Mouse (Mus musculus): Measurements from ENCODE around the gene Ncapg.

Gene Ncapg

DNA sequence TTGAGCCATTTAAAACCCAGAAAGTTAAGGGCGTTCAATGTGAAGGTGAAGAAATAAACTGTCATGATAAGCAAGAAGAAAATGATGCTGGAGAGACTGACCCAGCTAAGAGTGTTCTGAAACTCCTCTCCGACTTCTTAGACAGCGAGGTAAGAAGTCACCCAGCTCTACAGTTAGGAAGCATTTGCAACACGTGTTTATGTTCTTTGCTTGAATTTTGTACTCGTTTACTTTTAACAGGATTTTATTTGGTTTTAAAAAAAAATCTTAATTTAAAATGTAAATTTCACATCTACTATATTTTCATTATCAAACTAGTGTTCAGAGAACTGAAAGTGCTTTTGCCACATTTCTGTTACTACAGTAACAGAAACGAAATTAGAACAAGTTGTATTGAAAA, 22.0 kb downstream of the Ncapg start:
- no peak for DNase-seq (ENCODE audit: low spot score)

DNA sequence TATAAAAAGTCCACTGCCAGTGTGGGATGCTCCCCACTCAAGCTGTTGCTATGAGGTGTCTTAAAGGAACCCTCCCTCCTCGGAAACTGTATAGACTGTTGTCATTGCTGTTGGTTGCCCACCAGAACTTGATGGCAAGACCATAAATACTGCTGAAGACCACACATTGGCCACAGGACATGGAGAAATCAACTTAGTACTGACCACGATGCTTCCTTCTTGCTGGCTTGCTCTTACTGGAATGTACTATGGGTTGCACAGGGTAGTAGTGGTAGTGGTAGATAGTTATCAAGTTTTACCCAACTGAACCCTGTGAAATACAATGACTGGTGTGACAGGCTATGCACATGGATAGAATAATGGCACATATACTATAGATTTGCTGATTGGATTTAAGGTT, 37.1 kb downstream of the Ncapg start:
- DNase-seq (ENCODE audit: low spot score), result no peak

DNA sequence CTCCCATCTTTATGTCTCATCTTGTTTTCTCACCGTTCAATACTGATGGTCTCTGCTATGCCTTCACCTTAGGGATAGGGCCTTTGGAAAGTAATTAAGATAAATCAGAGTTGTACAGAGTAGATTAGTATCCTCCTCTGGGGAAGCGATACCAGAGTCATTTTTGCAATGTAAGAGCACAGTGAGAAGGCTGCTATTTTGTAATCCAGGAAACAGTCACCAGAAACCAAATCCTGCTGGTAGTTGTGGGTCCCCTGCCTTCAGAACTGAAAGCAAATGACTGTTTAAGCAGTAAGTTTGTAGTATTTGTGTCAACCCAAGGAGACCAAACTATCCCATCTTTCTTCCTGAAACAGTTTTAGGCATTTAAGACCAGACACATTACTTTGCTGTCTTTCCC, 39.9 kb downstream of the Ncapg start:
- DNase-seq (ENCODE audit: low spot score), result no peak

DNA sequence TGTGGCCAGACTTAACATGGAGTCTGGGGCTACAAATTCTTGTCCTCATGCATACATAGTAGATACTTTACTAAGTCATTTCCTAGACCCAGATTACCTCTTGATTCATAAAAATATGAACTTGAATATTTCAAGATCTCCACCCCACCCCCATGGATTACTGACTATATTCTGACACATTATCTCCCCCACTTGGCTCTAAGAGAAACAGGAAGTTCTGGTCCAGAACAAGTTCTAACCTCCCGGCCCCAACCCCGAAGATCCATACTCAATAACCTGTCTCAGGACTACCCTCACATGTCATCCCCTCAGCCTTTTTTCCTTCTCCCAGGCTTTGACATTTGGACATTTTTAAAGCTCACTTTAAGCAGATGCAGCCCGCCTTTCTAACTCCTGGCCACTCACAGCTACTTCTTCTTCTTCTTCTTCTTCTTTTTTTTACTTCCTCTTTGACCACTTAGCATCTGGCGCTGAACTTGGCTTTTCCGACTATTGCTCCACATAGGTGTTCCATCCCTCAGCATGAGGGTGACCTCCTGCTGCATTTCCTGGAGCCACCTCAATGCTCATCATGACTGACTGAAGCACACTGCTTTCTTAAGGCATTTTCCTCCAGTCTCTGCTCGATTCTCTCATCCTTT, 49.2 kb downstream of the Ncapg start:
- DNase-seq (ENCODE audit: low spot score), result no peak

DNA sequence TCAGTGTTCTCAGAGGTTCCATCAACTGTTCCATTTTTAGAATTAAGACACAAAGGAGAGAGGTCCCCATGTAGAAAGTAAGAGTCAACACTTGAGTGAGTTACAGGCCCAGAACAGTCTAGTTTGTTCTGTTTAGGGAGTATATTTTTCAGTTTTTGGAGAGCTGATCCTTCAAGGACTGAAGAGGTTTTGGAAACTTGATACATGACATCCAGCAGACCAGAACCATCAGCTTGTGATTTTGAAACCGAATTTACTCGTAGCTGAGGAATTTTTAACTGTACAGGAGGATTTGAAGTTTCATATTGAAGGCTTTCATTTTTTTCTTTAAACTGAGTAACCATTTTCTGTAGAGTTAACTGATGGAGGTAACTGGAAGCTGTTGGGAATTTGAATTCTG, 64.0 kb downstream of the Ncapg start:
- DNase-seq (ENCODE audit: low spot score), result no peak

DNA sequence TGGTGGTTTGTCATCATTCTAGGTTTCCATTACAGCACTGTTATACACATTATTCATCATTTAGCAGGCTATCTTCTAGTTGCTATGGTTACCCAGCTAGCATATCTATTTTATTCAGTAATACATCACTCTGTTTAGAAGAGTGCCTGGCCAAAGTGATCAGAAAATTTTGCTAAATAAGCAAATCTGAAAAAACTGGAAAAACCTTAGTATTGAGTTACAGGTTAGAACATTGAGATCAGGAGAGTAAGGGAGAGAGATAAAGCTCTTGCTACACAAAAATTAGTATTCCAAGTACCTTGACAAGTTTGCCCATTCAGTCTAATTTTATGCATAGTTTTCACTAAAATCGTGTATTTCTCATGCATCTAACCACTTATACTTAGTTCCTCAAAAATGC, 68.2 kb downstream of the Ncapg start:
- no peak for DNase-seq (ENCODE audit: low spot score)

Data from ovary, adult 18-20 months (tissue).